Mouse (Mus musculus) thymus, postnatal 25 days (tissue): ENCODE results near the gene Cyp2c55.

Source experiments
- DNase-seq: peaks from one replicate; pipeline ENCODE4 v3.0.0; 2022

The Cyp2c55 gene

GRCm38 (mm10) chr19:39006715-39007114 is at the start of gene Cyp2c55:
TSS of gene Cyp2c55 (plus strand) at chr19:39007019.
- DNase-seq, result no peak

DNA sequence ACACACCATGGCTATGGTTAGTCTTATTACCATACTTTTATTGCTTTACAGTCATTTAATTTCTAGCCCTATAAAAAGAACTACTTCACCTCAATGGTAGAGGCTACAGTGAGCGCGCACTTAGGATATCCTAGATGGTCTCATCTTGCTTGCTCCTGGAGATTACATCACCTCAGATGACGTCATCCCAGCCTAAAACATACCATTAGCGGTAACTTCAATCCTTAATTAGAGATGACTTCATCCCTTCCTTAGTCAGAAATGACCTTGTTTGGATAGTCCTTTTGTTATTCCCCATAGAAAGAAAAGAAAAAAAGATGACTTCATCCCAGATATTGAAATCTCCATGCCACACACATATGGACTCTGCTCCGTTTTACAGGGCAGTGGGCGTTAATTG is 36.1 kb upstream of the Cyp2c55 start:
- no peak for DNase-seq

DNA sequence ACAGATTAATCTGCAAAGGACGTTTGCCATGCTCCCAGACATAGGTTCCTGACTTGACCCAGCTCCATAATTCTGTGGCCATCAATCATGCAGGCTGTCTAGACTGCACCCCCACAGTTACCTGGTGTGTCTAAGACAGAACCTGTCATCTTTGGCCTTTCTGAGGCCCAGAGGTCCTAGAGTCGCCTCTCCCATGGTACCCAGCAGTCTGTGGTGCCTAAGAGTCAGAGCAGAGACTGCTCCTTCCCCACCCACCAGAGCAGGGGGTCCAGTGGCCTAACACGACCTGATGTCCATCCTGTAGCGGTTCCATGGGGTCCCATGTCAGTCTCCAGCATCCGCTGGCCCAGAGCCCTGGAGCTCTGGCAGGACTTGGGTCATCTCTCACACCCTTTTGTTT is 34.2 kb upstream of the Cyp2c55 start:
- no peak for DNase-seq

- no peak for DNase-seq
Measured at GRCm38 (mm10) chr19:38973666-38974065, 33.2 kb upstream of the Cyp2c55 start.

- no peak for DNase-seq
Measured at GRCm38 (mm10) chr19:38976269-38976668, 30.6 kb upstream of the Cyp2c55 start.

GRCm38 (mm10) chr19:38981966-38982365 is 24.9 kb upstream of the Cyp2c55 start:
- DNase-seq, result peak; percentile 66

GRCm38 (mm10) chr19:38998248-38998647 is 8.6 kb upstream of the Cyp2c55 start:
- DNase-seq, result no peak

DNA sequence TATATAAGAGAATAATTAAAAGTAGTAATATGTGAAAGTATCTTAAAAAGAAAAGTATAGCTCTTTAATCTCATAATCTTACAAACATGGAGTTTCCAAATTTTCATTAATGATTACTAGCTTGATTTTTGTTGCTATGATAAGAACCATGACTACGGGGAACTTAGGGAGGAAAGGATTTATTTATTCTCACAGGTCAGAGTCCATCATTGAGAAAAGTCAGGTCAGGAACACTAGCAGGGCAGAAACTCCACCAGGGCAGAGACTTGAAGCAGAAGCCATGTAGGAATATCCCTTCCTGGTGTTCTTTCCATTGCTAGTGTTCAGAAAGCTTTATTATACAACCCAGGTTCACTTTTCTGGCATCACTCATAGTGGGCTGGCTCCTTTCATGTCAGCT is 8.1 kb upstream of the Cyp2c55 start:
- no peak for DNase-seq

- no peak for DNase-seq
Measured at GRCm38 (mm10) chr19:39005132-39005531, 1.7 kb upstream of the Cyp2c55 start.

- no peak for DNase-seq
Measured at GRCm38 (mm10) chr19:39057928-39058327, 51.1 kb downstream of the Cyp2c55 start.

DNA sequence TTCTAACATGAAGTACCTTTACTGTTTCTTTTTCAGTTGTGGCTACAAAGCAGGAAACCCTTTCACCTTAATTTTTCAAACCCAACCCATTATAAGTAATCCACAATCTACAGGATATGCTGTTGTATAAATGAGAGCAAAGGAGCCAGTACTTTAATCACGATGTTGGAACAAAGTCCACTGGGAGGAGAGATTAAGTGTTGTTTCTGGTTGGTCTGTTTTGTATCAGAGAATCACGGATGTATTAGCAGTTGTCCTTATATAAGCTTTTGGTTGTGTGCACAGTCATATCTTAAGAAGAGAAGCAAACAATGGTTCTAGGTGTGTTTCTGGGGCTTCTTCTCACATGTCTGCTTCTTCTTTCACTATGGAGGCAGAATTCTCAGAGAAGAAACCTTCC is 53.9 kb downstream of the Cyp2c55 start, which contains the start of gene Cyp2c65:
TSS of gene Cyp2c65 (plus strand) at position 297 of the 400 bp plus-strand sequence.
- no peak for DNase-seq
